Mouse (Mus musculus): ENCODE measurements at regions not wholly inside any gene's neighbourhood (a gene's known extent, or its start where the extent isn't known, plus 50 kb on each side); places are given as distances from the start of the nearest gene placed in this dataset.

GRCm38 (mm10) chr17:64950802-64951624, 115.1 kb upstream of the 4930583I09Rik start:
- H3K9ac ChIP-seq = no peak overlapping the region
- peaks cover 4% of the 10 kb centered on the region; the same call in 1 of the 2 replicates for H3K4me1 ChIP-seq (ENCODE audit: insufficient read depth)
- H3K4me2 ChIP-seq (ENCODE audit: low read depth) = no peak overlapping the region
- TF ChIP-seq CTCF (IDR thresholded peaks at IDR 0.05; ENCODE audit: low read depth) = no peak
- DNase-seq = no peak
- no peak for ATAC-seq
- H3K36me3 ChIP-seq (ENCODE audit: insufficient read depth) = no peaks in the 10 kb centered on the region
- no peaks in the 10 kb centered on the region for H3K27me3 ChIP-seq (ENCODE audit: insufficient read depth, low read length)
- H3K27ac ChIP-seq (ENCODE audit: low read depth, low read length) = no peak overlapping the region
- H3K9me3 ChIP-seq (ENCODE audit: low read length) = no peaks in the 10 kb centered on the region
- 61% methylated on average over 6 of the region's 6 CpGs for WGBS
- H3K4me3 ChIP-seq (ENCODE audit: low read depth, low read length) = no peak overlapping the region

GRCm38 (mm10) chr17:64943213-64943612, 107.3 kb upstream of the 4930583I09Rik start:
- Histone ChIP-seq H3K9ac (no peak overlapping the region), H3K4me2 (ENCODE audit: low read depth) (no peak overlapping the region), H3K27me3 (ENCODE audit: insufficient read depth, low read length) (no peaks in the 10 kb centered on the region), H3K4me1 (ENCODE audit: insufficient read depth) (no peaks in the 10 kb centered on the region), H3K9me3 (ENCODE audit: low read length) (no peaks in the 10 kb centered on the region), H3K4me3 (ENCODE audit: low read depth, low read length) (no peak overlapping the region), H3K36me3 (ENCODE audit: insufficient read depth) (no peaks in the 10 kb centered on the region), H3K27ac (ENCODE audit: low read depth, low read length) (no peak overlapping the region)
- no peak for TF ChIP-seq CTCF (IDR thresholded peaks at IDR 0.05; ENCODE audit: low read depth)
- ATAC-seq (no peak), DNase-seq (no peak)
- 85% methylated on average over 2 of the region's 2 CpGs for WGBS

- WGBS = 95% methylated on average over 6 of the region's 6 CpGs
- H3K9ac ChIP-seq = no peak overlapping the region
- H3K27me3 ChIP-seq (ENCODE audit: insufficient read depth, low read length) = no peaks in the 10 kb centered on the region
- DNase-seq (no peak), ATAC-seq (no peak)
- no peaks in the 10 kb centered on the region for H3K9me3 ChIP-seq (ENCODE audit: low read length)
- no peaks in the 10 kb centered on the region for H3K36me3 ChIP-seq (ENCODE audit: insufficient read depth)
- no peak overlapping the region for H3K4me2 ChIP-seq (ENCODE audit: low read depth)
- no peak overlapping the region for H3K27ac ChIP-seq (ENCODE audit: low read depth, low read length)
- TF ChIP-seq CTCF (IDR thresholded peaks at IDR 0.05; ENCODE audit: low read depth) = no peak
- no peaks in the 10 kb centered on the region for H3K4me1 ChIP-seq (ENCODE audit: insufficient read depth)
- no peak overlapping the region for H3K4me3 ChIP-seq (ENCODE audit: low read depth, low read length)
Observed at GRCm38 (mm10) chr17:64941555-64941954, 105.7 kb upstream of the 4930583I09Rik start.

GRCm38 (mm10) chr17:64935683-64936082, 99.8 kb upstream of the 4930583I09Rik start:
- Histone ChIP-seq H3K4me2 (ENCODE audit: low read depth) (no peak overlapping the region), H3K27me3 (ENCODE audit: insufficient read depth, low read length) (no peaks in the 10 kb centered on the region), H3K4me1 (ENCODE audit: insufficient read depth) (no peaks in the 10 kb centered on the region), H3K36me3 (ENCODE audit: insufficient read depth) (no peaks in the 10 kb centered on the region), H3K9ac (no peak overlapping the region), H3K9me3 (ENCODE audit: low read length) (no peaks in the 10 kb centered on the region), H3K4me3 (ENCODE audit: low read depth, low read length) (no peak overlapping the region), H3K27ac (ENCODE audit: low read depth, low read length) (no peak overlapping the region)
- DNase-seq = no peak
- no peak for TF ChIP-seq CTCF (IDR thresholded peaks at IDR 0.05; ENCODE audit: low read depth)
- no peak for ATAC-seq
- WGBS = 90% methylated on average over 4 of the region's 4 CpGs

GRCm38 (mm10) chr17:64934411-64934810, 98.5 kb upstream of the 4930583I09Rik start:
- ATAC-seq (no peak), DNase-seq (no peak)
- H3K9me3 ChIP-seq (ENCODE audit: low read length) = no peaks in the 10 kb centered on the region
- no peak overlapping the region for H3K4me3 ChIP-seq (ENCODE audit: low read depth, low read length)
- H3K36me3 ChIP-seq (ENCODE audit: insufficient read depth) = no peaks in the 10 kb centered on the region
- H3K27ac ChIP-seq (ENCODE audit: low read depth, low read length) = no peak overlapping the region
- H3K27me3 ChIP-seq (ENCODE audit: insufficient read depth, low read length) = no peaks in the 10 kb centered on the region
- H3K4me2 ChIP-seq (ENCODE audit: low read depth) = no peak overlapping the region
- WGBS = 83% methylated on average over 1 of the region's 1 CpGs
- no peak for TF ChIP-seq CTCF (IDR thresholded peaks at IDR 0.05; ENCODE audit: low read depth)
- no peaks in the 10 kb centered on the region for H3K4me1 ChIP-seq (ENCODE audit: insufficient read depth)
- H3K9ac ChIP-seq = no peak overlapping the region

- ATAC-seq = no peak
- no peak overlapping the region for H3K4me3 ChIP-seq (ENCODE audit: low read depth, low read length)
- H3K36me3 ChIP-seq (ENCODE audit: insufficient read depth) = no peaks in the 10 kb centered on the region
- H3K4me1 ChIP-seq (ENCODE audit: insufficient read depth) = no peaks in the 10 kb centered on the region
- H3K4me2 ChIP-seq (ENCODE audit: low read depth) = no peak overlapping the region
- WGBS = 33% methylated on average over 7 of the region's 7 CpGs
- H3K27me3 ChIP-seq (ENCODE audit: insufficient read depth, low read length) = no peaks in the 10 kb centered on the region
- no peak for TF ChIP-seq CTCF (IDR thresholded peaks at IDR 0.05; ENCODE audit: low read depth)
- no peak overlapping the region for H3K27ac ChIP-seq (ENCODE audit: low read depth, low read length)
- DNase-seq = no peak
- H3K9me3 ChIP-seq (ENCODE audit: low read length) = no peaks in the 10 kb centered on the region
- no peak overlapping the region for H3K9ac ChIP-seq
Observed at GRCm38 (mm10) chr17:64930816-64931428, 95.1 kb upstream of the 4930583I09Rik start.

GRCm38 (mm10) chr17:64923762-64924161, 87.9 kb upstream of the 4930583I09Rik start:
- H3K27me3 ChIP-seq (ENCODE audit: insufficient read depth, low read length) = no peaks in the 10 kb centered on the region
- no peak overlapping the region for H3K4me3 ChIP-seq (ENCODE audit: low read depth, low read length)
- ATAC-seq = no peak
- H3K4me2 ChIP-seq (ENCODE audit: low read depth) = no peak overlapping the region
- H3K9ac ChIP-seq = no peak overlapping the region
- no peaks in the 10 kb centered on the region for H3K4me1 ChIP-seq (ENCODE audit: insufficient read depth)
- TF ChIP-seq CTCF (IDR thresholded peaks at IDR 0.05; ENCODE audit: low read depth) = no peak
- 70% methylated on average over 5 of the region's 5 CpGs for WGBS
- no peaks in the 10 kb centered on the region for H3K9me3 ChIP-seq (ENCODE audit: low read length)
- no peak for DNase-seq
- no peaks in the 10 kb centered on the region for H3K36me3 ChIP-seq (ENCODE audit: insufficient read depth)
- H3K27ac ChIP-seq (ENCODE audit: low read depth, low read length) = no peak overlapping the region
